Mouse (Mus musculus) brain, embryonic 14.5 days (tissue): ENCODE data around the gene Mroh7.

ENCODE experiments used
- CTCF ChIP-seq: fragments of 200-500 bp; IDR thresholded peaks from 2 replicates; pipeline ENCODE4 v1.5.1; 2012; ENCODE audit warnings: inconsistent platforms, mild to moderate bottlenecking, moderate library complexity, borderline replicate concordance; ENCODE audit not compliant: insufficient read depth, insufficient read length; ENCODE audit errors: extremely low read depth
- POLR2A ChIP-seq: fragments of 200-500 bp; IDR thresholded peaks from 2 replicates; pipeline ENCODE4 v1.6.1; 2012; ENCODE audit warnings: mild to moderate bottlenecking, inconsistent platforms, borderline replicate concordance; ENCODE audit not compliant: poor library complexity, insufficient read depth, insufficient read length, severe bottlenecking; ENCODE audit errors: extremely low read depth

DNA sequence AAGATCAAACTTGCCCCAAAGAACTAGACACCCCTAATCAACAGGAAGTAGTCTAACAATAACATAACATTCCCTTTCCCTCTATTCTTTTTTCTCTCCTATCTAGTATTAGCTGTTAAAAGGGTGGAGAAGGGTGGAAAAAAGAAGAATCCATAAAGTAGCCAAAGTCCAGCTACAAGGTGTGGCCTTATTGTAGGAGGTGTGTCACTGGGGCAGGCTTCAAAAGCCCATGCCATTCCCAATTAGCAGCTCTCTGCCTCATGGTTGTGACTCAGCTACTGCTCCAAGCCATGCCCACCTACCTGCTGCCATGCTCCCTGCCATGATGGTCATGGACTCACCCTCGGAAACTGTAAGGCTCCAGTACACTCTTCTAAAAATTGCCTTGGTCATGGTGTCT is 41.8 kb upstream of the Mroh7 start:
- TF ChIP-seq CTCF (no peak), POLR2A (no peak)
